Mouse (Mus musculus) MEL (cell line): ENCODE measurements around the gene Sipa1l3. TPM values are rescaled to one million over a fixed set of nuclear protein-coding genes. Genes with fewer than 3 reads are reported as not detected.

Experiments used
- DNase-seq: peaks from one replicate; pipeline ENCODE4 v3.0.0; 2011; ENCODE audit warnings: low read depth, low spot score
- H3K27ac ChIP-seq: 2 replicates; pipeline ENCODE4 v1.5.1; 2012; ENCODE audit warnings: low read depth, mild to moderate bottlenecking, control low read depth, low read length, moderate library complexity; ENCODE audit not compliant: control insufficient read depth
- H3K27me3 ChIP-seq, 2 experiments: fragments of 150-350 bp in 1 of 2; sonication (generic) in 1 of 2; 2 replicates each; pipeline ENCODE4 v1.6.1; 2012; ENCODE audit warnings: low read length in 2 of 2, mild to moderate bottlenecking in 2 of 2, improper control_type of control experiment in 1 of 2, moderate library complexity in 1 of 2; ENCODE audit not compliant: insufficient read depth in 2 of 2, control insufficient read depth in 1 of 2
- H3K36me3 ChIP-seq, 2 experiments: 2 replicates each; pipeline ENCODE4 v1.6.1; 2012 to 2014; ENCODE audit warnings: low read length in 2 of 2, improper control_type of control experiment in 1 of 2, inconsistent platforms in 1 of 2, mild to moderate bottlenecking in 1 of 2; ENCODE audit not compliant: insufficient read depth in 2 of 2, control insufficient read depth in 1 of 2
- H3K4me1 ChIP-seq, 2 experiments: fragments of 150-350 bp in 1 of 2; sonication (generic) in 1 of 2; 2 replicates each; pipeline ENCODE4 v1.6.1; 2012; ENCODE audit warnings: low read length in 2 of 2, improper control_type of control experiment in 1 of 2, mild to moderate bottlenecking in 1 of 2; ENCODE audit not compliant: insufficient read depth in 2 of 2, control insufficient read depth in 1 of 2
- H3K4me3 ChIP-seq, 2 experiments: fragments of 150-350 bp in 1 of 2; sonication (generic) in 1 of 2; 2 replicates each; pipeline ENCODE4 v1.5.1; 2012; ENCODE audit warnings: low read depth in 2 of 2, low read length in 2 of 2, mild to moderate bottlenecking in 2 of 2, moderate library complexity in 2 of 2, control low read depth in 1 of 2, improper control_type of control experiment in 1 of 2; ENCODE audit not compliant: control insufficient read depth in 1 of 2, insufficient read depth in 1 of 2
- H3K79me2 ChIP-seq: 2 replicates; pipeline ENCODE4 v1.6.1; 2012; ENCODE audit warnings: mild to moderate bottlenecking, low read length, moderate library complexity; ENCODE audit not compliant: control insufficient read depth, poor library complexity, insufficient read depth
- H3K9ac ChIP-seq: 2 replicates; pipeline ENCODE4 v1.6.1; 2012; ENCODE audit warnings: low read depth, mild to moderate bottlenecking, control low read depth, low read length, moderate library complexity; ENCODE audit not compliant: control insufficient read depth, poor library complexity, severe bottlenecking
- H3K9me3 ChIP-seq: fragments of 150-350 bp; sonication (generic); replicated peaks from 2 replicates; pipeline ENCODE4 v1.6.1; 2012; ENCODE audit warnings: mild to moderate bottlenecking, low read length, improper control_type of control experiment, moderate library complexity; ENCODE audit not compliant: insufficient read depth
- CHD1 ChIP-seq: IDR thresholded peaks from 2 replicates; pipeline ENCODE4 v1.6.1; 2012; ENCODE audit warnings: low read depth, mild to moderate bottlenecking, inconsistent platforms, low read length, improper control_type of control experiment
- CHD2 ChIP-seq: IDR thresholded peaks from 2 replicates; pipeline ENCODE4 v1.6.1; 2011; ENCODE audit warnings: low read length, improper control_type of control experiment
- E2F4 ChIP-seq: IDR thresholded peaks from 2 replicates; pipeline ENCODE4 v1.6.1; 2011; ENCODE audit warnings: low read depth, low read length, improper control_type of control experiment, borderline replicate concordance
- EP300 ChIP-seq, 2 experiments: IDR thresholded peaks; 2 replicates each; pipeline ENCODE4 v1.6.1; 2011; ENCODE audit warnings: improper control_type of control experiment in 2 of 2, low read length in 2 of 2, low read depth in 1 of 2, mild to moderate bottlenecking in 1 of 2
- ETS1 ChIP-seq: IDR thresholded peaks from 2 replicates; pipeline ENCODE4 v1.6.1; 2012; ENCODE audit warnings: low read depth, mild to moderate bottlenecking, inconsistent platforms, low read length, improper control_type of control experiment, moderate library complexity
- GABPA ChIP-seq: IDR thresholded peaks from 2 replicates; pipeline ENCODE4 v1.6.1; 2012; ENCODE audit warnings: low read depth, mild to moderate bottlenecking, inconsistent platforms, low read length, improper control_type of control experiment, moderate library complexity
- GATA1 ChIP-seq: IDR thresholded peaks from 2 replicates; pipeline ENCODE4 v1.6.1; 2011; ENCODE audit warnings: low read depth, low read length, improper control_type of control experiment
- HCFC1 ChIP-seq: IDR thresholded peaks from 2 replicates; pipeline ENCODE4 v1.6.1; 2012; ENCODE audit warnings: low read depth, mild to moderate bottlenecking, inconsistent platforms, low read length, improper control_type of control experiment, moderate library complexity
- JUND ChIP-seq: IDR thresholded peaks from 2 replicates; pipeline ENCODE4 v1.6.1; 2011; ENCODE audit warnings: low read depth, mild to moderate bottlenecking, improper control_type of control experiment, low read length
- MAFK ChIP-seq: IDR thresholded peaks from 2 replicates; pipeline ENCODE4 v1.6.1; 2011; ENCODE audit warnings: low read depth, mild to moderate bottlenecking, low read length, improper control_type of control experiment, borderline replicate concordance
- MAZ ChIP-seq: IDR thresholded peaks from 2 replicates; pipeline ENCODE4 v1.6.1; 2012; ENCODE audit warnings: low read depth, mild to moderate bottlenecking, inconsistent platforms, low read length, improper control_type of control experiment
- MEF2A ChIP-seq: IDR thresholded peaks from 2 replicates; pipeline ENCODE4 v1.6.1; 2014; ENCODE audit warnings: low read depth, mild to moderate bottlenecking, inconsistent platforms, low read length, improper control_type of control experiment; ENCODE audit not compliant: poor library complexity, insufficient replicate concordance, severe bottlenecking; ENCODE audit errors: extremely low read depth
- MXI1 ChIP-seq: IDR thresholded peaks from 2 replicates; pipeline ENCODE4 v1.6.1; 2011; ENCODE audit warnings: mild to moderate bottlenecking, low read depth, low read length, improper control_type of control experiment
- POLR2A ChIP-seq, 2 experiments: IDR thresholded peaks; 2 replicates each; pipeline ENCODE4 v1.6.1; 2011 to 2012; ENCODE audit warnings: low read length in 2 of 2, mild to moderate bottlenecking in 2 of 2, control low read depth in 1 of 2, improper control_type of control experiment in 1 of 2, low read depth in 1 of 2, moderate library complexity in 1 of 2; ENCODE audit not compliant: control insufficient read depth in 1 of 2, insufficient read depth in 1 of 2, poor library complexity in 1 of 2
- POLR2AphosphoS5 ChIP-seq: IDR thresholded peaks from 2 replicates; pipeline ENCODE4 v1.6.1; 2012; ENCODE audit warnings: low read depth, borderline replicate concordance, mild to moderate bottlenecking, inconsistent platforms, low read length, moderate library complexity, mixed read lengths
- RAD21 ChIP-seq: IDR thresholded peaks from 2 replicates; pipeline ENCODE4 v1.6.1; 2011; ENCODE audit warnings: mild to moderate bottlenecking, low read depth, low read length, improper control_type of control experiment
- RCOR1 ChIP-seq: IDR thresholded peaks from 2 replicates; pipeline ENCODE4 v1.6.1; 2012; ENCODE audit warnings: low read depth, mild to moderate bottlenecking, inconsistent platforms, low read length, improper control_type of control experiment
- SMC3 ChIP-seq: IDR thresholded peaks from 2 replicates; pipeline ENCODE4 v1.6.1; 2011; ENCODE audit warnings: low read depth, low read length, improper control_type of control experiment
- TAL1 ChIP-seq: IDR thresholded peaks from 2 replicates; pipeline ENCODE4 v1.6.1; 2012; ENCODE audit warnings: mild to moderate bottlenecking, inconsistent platforms, low read length, moderate library complexity, mixed read lengths
- TBP ChIP-seq: IDR thresholded peaks from 2 replicates; pipeline ENCODE4 v1.8.0; 2011; ENCODE audit warnings: low read depth, low read length, improper control_type of control experiment
- TCF12 ChIP-seq: IDR thresholded peaks from 2 replicates; pipeline ENCODE4 v1.6.1; 2014; ENCODE audit warnings: low read depth, mild to moderate bottlenecking, inconsistent platforms, low read length, improper control_type of control experiment, moderate library complexity
- ZC3H11A ChIP-seq: IDR thresholded peaks from 2 replicates; pipeline ENCODE4 v1.6.1; 2012; ENCODE audit warnings: low read depth, mild to moderate bottlenecking, inconsistent platforms, low read length, improper control_type of control experiment
- ZNF384 ChIP-seq: IDR thresholded peaks from 2 replicates; pipeline ENCODE4 v1.6.1; 2012; ENCODE audit warnings: low read depth, mild to moderate bottlenecking, inconsistent platforms, low read length, improper control_type of control experiment
- polyA plus RNA-seq, 2 experiments: library from polyadenylated mRNA; stranded (reverse) in 1 of 2; unstranded in 1 of 2; fragments of >175 nt in 1 of 2; fragments of >200 nt in 1 of 2; gene quantifications; 2 replicates each; pipeline versions ENCODE4 v1.2.1 to v1.2.4; 2012; ENCODE audit warnings: low replicate concordance in 2 of 2, low read depth in 1 of 2; ENCODE audit not compliant: insufficient read length in 2 of 2, insufficient read depth in 1 of 2, missing spikeins in 1 of 2
- total RNA-seq: library from RNA; depleted of rRNA; stranded (reverse); fragments of 300-350 nt; gene quantifications from 2 replicates; pipeline ENCODE4 v1.2.3, GENCODE M21; 2012

Gene Sipa1l3
- total and polyA plus RNA-seq, 3 experiments, result 14.9 to 49.4 TPM; not detected in 1

GRCm38 (mm10) chr7:29341722-29342121 lies 176.7 kb downstream of the Sipa1l3 start (continued):
- no peak for TF ChIP-seq ZNF384

- Histone ChIP-seq H3K9ac (peak overlapping the region; percentile 83), H3K27ac (peak overlapping the region; percentile 99), H3K36me3 (peaks cover 0 to 42% of the 10 kb centered on the region in 2 experiments; a peak in 3 of 4 replicates), H3K4me1 (peaks cover 24 to 53% of the 10 kb centered on the region in 2 experiments), H3K9me3 (no peaks in the 10 kb centered on the region), H3K79me2 (peaks cover 33% of the 10 kb centered on the region), H3K4me3 (peak overlapping the region; percentile 46 to 57), H3K27me3 (no peaks in the 10 kb centered on the region)
- DNase-seq, result peak; percentile 29
- TF ChIP-seq ZC3H11A (no peak), RCOR1 (no peak), HCFC1 (no peak), CHD1 (0 out of 2 replicates have a peak, but pooled peaks have one; percentile 46)
Observed at GRCm38 (mm10) chr7:29340838-29341237, 177.6 kb downstream of the Sipa1l3 start.

GRCm38 (mm10) chr7:29340247-29340646 lies 178.2 kb downstream of the Sipa1l3 start:
- Histone ChIP-seq H3K4me3 (peak overlapping the region; percentile 15 to 57; a peak in 1 of 4 replicates), H3K9ac (peak overlapping the region; percentile 83), H3K27ac (peak overlapping the region; percentile 99), H3K4me1 (peaks cover 24 to 53% of the 10 kb centered on the region in 2 experiments), H3K79me2 (peaks cover 33% of the 10 kb centered on the region), H3K9me3 (no peaks in the 10 kb centered on the region), H3K27me3 (no peaks in the 10 kb centered on the region), H3K36me3 (peaks cover 0 to 42% of the 10 kb centered on the region in 2 experiments; a peak in 3 of 4 replicates)
- peak; percentile 21 for DNase-seq
- TF ChIP-seq POLR2A (IDR thresholded peaks at IDR 0.05; ENCODE audit: control insufficient read depth in 1 of 2, insufficient read depth in 1 of 2, low read depth in 1 of 2, low read length in 2 of 2, poor library complexity in 1 of 2) (no peak), GABPA (no peak), TBP (no peak)

- Histone ChIP-seq H3K27me3 (no peaks in the 10 kb centered on the region), H3K79me2 (peaks cover 33% of the 10 kb centered on the region), H3K27ac (peak overlapping the region; percentile 99), H3K9me3 (no peaks in the 10 kb centered on the region), H3K4me1 (peaks cover 24 to 56% of the 10 kb centered on the region in 2 experiments), H3K4me3 (peak overlapping the region; percentile 57 to 67), H3K36me3 (peaks cover 3 to 42% of the 10 kb centered on the region in 2 experiments; a peak in 3 of 4 replicates), H3K9ac (peak overlapping the region; percentile 84)
- DNase-seq, result peak; percentile 98
- TF ChIP-seq POLR2AphosphoS5, result no peak
- TF ChIP-seq TAL1, result peak; percentile 92
- TF ChIP-seq MAFK, result no peak
- TF ChIP-seq E2F4, result no peak
- no peak for TF ChIP-seq CHD2
- peak; percentile 98 for TF ChIP-seq GATA1
- TF ChIP-seq MAZ, result peak; percentile 36; the same call in 1 of the 2 replicates
- peak; percentile 95 for TF ChIP-seq ETS1
- TF ChIP-seq EP300 (IDR thresholded peaks at IDR 0.05; ENCODE audit: low read depth in 1 of 2, low read length in 2 of 2), result peak; percentile 92 to 99
- no peak for TF ChIP-seq SMC3
- TF ChIP-seq GABPA, result no peak
- TF ChIP-seq TCF12, result peak; percentile 97
- TF ChIP-seq JUND, result 0 out of 2 replicates have a peak, but pooled peaks have one; percentile 3
- no peak for TF ChIP-seq RAD21
- peak; percentile 69 for TF ChIP-seq MXI1
- TF ChIP-seq MEF2A, result no peak
Observed at GRCm38 (mm10) chr7:29338984-29339679, 179.3 kb downstream of the Sipa1l3 start.
